Mouse (Mus musculus): Measurements from ENCODE around the gene Ugt1a7c.

The Ugt1a7c gene

GRCm38 (mm10) chr1:88258881-88259642 lies 164.2 kb downstream of the Ugt1a7c start:
- DNase-seq (ENCODE audit: inconsistent age in 2 of 2, low spot score in 1 of 2), result peak; percentile 55 to 83

GRCm38 (mm10) chr1:88259643-88260024 lies 164.8 kb downstream of the Ugt1a7c start:
- no peak for DNase-seq (ENCODE audit: inconsistent age in 2 of 2, low spot score in 1 of 2)

GRCm38 (mm10) chr1:88260114-88260513 lies 165.3 kb downstream of the Ugt1a7c start:
- DNase-seq (ENCODE audit: inconsistent age in 2 of 2, low spot score in 1 of 2), result peak in 1 of 2 experiments; percentile 80

- peak in 1 of 2 experiments; percentile 62 for DNase-seq (ENCODE audit: inconsistent age in 2 of 2, low spot score in 1 of 2)
Measured at GRCm38 (mm10) chr1:88260604-88261377, 165.9 kb downstream of the Ugt1a7c start.

GRCm38 (mm10) chr1:88261706-88262105 lies 166.8 kb downstream of the Ugt1a7c start:
- peak in 1 of 2 experiments; percentile 71 for DNase-seq (ENCODE audit: inconsistent age in 2 of 2, low spot score in 1 of 2)

- DNase-seq (ENCODE audit: inconsistent age in 2 of 2, low spot score in 1 of 2), result peak; percentile 82 to 92
Measured at GRCm38 (mm10) chr1:88262255-88262654, 167.4 kb downstream of the Ugt1a7c start.

- DNase-seq (ENCODE audit: inconsistent age in 2 of 2, low spot score in 1 of 2), result no peak
Measured at GRCm38 (mm10) chr1:88262961-88263360, 168.1 kb downstream of the Ugt1a7c start.

- peak; percentile 36 to 70 for DNase-seq (ENCODE audit: inconsistent age in 2 of 2, low spot score in 1 of 2)
Measured at GRCm38 (mm10) chr1:88263778-88264177, 168.9 kb downstream of the Ugt1a7c start.

- peak; percentile 51 to 83 for DNase-seq (ENCODE audit: inconsistent age in 2 of 2, low spot score in 1 of 2)
Measured at GRCm38 (mm10) chr1:88264237-88264868, 169.5 kb downstream of the Ugt1a7c start.

GRCm38 (mm10) chr1:88264869-88265240 lies 170.0 kb downstream of the Ugt1a7c start:
- peak; percentile 64 to 81 for DNase-seq (ENCODE audit: inconsistent age in 2 of 2, low spot score in 1 of 2)

GRCm38 (mm10) chr1:88266123-88266522 lies 171.3 kb downstream of the Ugt1a7c start:
- peak in 1 of 2 experiments; percentile 55 for DNase-seq (ENCODE audit: inconsistent age in 2 of 2, low spot score in 1 of 2)

GRCm38 (mm10) chr1:88267489-88267888 lies 172.6 kb downstream of the Ugt1a7c start:
- DNase-seq (ENCODE audit: inconsistent age in 2 of 2, low spot score in 1 of 2), result peak; percentile 26 to 68

GRCm38 (mm10) chr1:88268070-88268469 lies 173.2 kb downstream of the Ugt1a7c start:
- DNase-seq (ENCODE audit: inconsistent age in 2 of 2, low spot score in 1 of 2), result peak in 1 of 2 experiments; percentile 71

All from adrenal gland, adult (tissue).